Mouse (Mus musculus) ovary, postnatal 14 days (tissue): Measurements from ENCODE around the gene Zmynd19.

Experiments
- DNase-seq: peaks from one replicate; pipeline ENCODE4 v3.0.0; 2022; ENCODE audit warnings: low spot score

Zmynd19 gene

DNA sequence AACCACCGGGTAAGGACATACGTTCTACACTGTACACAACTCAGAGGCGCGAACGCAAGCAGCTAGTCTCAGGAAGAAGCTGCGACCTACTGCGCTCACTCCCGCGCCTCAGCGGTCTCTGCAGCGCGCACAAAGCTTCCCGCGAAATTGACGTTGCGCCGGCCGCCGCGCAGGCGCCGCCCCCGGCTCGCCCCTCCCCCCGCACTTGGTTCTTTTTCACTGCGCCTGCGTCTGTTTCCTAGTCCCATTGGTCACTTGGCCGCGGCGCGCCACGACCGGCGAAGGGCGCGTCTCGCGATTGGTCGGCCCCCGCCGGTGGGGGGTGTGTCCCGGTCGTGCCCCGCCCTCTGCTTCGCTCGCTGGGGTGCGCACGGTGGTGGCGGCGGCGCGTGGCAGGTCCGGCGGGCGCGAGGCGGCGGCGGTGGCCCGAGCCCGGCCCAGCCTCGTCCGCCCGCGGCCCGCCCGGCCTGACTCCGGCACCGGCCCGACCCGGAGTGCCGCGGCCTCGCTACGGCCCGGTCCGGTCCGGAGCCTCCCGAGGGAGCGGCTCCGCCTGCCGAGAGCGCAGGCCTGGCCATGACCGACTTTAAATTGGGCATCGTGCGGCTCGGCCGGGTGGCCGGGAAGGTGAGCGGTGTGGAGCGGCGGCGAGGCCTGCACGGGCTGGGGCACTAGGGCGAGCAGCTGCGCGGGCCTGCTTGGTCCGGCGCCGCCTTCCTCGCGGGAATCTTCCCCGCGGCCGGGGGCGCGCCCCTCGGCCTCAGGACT is at the start of gene Zmynd19:
Gene Zmynd19, plus strand, starts transcription at position 372 of the 768 bp plus-strand sequence.
- peak; percentile 96 for DNase-seq

DNA sequence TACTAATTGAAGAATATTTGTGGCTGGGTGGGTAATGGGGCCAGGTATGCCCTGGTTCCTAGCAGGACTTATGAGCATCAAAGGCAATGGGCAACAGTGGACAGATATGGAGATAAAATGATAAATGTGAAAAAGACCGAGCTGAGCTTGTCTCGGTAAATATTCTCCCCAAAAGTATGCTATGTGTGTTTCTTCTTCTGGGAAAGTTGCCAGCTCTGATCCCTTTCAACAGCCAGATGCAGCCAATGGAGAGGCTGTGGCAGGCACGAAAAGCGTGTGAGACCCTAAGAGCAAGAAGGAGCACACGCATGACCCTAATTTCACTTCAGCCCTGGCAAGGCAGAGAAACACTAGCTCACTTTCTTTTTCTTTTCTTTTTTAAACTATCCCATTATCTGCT is 48.5 kb upstream of the Zmynd19 start:
- DNase-seq: no peak

DNA sequence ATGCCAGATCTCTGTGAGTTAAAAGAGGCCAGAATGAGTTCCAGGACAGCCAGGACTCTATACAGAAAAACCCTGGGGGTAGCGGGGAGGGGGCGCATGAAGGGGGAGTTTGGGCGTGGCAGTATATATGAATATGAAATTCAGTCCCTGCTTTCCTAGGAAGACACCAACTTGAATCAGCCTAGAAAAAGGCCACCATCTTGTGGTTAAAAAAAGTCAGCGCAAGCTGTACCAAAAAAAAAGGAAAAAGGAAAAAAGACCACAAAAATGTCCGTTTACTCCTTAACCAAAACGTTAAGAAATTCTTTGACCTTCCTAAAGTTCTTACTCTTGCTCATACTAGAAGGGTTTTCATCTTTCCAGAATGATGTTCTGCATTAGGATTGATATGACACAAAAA is 46.6 kb upstream of the Zmynd19 start:
- no peak for DNase-seq

DNA sequence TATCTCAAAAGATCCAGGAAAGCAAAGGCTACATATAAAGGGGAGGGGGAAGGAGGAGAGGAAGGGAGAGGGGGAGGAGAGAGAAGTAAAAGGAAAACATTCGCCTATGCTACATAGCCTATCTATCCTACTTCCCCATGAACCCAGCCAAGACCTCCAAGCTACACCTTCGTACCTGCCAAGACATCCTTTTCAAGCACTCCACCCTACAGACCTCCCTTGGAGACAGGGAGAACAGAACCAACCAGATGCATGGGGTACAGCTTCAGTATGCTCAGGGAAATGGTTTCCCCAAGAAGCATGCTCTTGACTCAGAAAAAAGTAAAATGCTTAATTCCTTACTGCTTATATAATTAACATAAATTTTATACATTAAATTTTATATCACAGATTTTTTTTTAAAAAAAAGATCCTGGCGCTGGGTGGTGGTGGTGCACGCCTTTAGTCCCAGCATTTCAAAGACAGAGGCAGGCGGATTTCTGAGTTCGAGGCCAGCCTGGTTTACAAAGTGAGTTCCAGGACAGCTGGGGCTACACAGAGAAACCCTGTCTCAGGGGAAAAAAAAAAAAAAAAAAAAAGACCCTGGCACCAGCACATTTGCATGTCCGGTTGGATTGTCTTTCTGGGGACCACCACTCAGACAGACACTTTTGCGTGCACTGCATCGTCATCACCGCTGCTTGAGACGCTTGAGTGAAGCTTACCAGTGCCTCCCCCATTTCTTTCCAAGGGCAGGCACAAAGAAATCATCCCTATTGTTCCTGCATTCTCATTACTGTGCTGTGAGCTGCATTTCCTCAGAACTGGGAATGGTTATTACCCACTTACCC is 44.6 kb upstream of the Zmynd19 start:
- no peak for DNase-seq

DNA sequence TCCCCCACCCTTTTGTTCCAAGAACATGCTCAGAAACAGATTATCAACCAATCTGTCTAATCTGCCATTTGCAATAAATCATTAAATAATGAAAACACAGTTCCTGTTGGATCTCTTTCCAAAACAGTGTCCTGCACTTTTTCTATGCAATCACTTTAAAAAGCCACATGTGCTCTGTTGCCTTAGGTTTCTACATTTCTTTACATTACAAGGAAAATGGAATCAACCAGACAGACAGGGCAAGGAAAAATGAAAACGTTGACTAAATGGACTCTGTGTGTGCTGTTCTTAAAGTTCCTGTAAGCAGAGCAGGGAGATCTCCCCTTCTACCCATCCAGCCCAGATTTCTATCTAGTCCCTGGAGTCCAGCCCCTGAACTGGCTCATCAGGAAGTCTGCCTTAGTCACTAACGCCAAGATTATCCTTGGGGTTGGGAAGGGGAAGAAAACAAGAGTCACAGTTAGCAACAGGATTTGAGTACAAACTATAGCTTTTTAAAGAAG is 43.9 kb upstream of the Zmynd19 start:
- no peak for DNase-seq

DNA sequence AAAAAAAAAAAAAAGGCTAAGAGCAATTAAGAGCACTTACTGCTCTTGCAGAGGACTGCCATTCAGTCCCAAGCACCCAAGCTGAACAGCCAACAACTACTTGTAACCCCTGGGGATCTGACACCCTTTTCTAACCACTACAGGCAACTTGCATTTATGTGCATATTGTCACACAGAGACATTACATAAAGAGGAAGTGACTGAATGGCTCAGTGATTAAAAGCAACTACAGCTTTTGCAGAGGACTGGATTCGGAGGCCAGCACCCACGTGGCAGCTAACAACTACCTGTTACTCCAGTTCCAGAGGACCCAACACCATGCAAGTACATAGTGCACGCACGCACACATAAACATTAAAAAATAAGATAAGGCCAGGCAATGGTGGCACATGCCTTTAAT is 39.1 kb upstream of the Zmynd19 start:
- no peak for DNase-seq

DNA sequence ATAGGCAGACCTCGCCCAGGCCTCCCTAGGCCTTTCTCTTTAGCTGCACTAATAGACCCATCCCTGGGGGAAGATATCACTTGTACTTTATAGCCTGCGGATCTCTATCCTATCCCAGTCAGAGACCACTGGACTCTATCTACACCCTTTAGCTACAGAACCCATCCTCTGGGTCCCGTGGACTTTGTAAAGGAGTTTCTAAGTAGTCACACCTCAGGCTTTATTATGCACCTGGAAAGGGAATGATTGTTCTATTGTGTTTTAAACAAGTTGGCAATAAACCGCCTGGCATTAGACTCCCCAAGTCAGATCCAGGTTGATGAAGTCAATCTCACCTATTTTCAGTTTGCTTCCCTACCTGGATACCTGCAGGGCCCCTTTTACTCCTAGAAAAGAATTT is 37.4 kb upstream of the Zmynd19 start:
- DNase-seq: no peak

DNA sequence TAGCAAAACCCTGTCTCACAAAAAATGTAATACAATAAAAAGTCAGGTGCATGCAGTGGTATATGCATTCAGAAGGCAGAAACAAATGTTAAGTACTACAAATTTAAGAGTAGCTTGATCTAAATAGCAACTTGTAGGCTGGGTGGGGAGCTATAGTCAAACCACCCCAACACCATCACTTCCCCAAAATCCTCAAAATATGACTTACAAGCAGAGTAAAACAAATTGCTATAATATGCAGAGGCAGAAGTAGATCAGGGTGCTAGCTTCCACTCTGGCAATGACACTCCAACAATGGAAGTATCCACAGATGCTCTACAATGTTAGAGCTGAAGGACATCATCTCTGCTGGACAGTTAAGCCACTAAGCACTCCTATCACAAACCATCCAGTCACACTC is 37.0 kb upstream of the Zmynd19 start:
- DNase-seq: no peak

DNA sequence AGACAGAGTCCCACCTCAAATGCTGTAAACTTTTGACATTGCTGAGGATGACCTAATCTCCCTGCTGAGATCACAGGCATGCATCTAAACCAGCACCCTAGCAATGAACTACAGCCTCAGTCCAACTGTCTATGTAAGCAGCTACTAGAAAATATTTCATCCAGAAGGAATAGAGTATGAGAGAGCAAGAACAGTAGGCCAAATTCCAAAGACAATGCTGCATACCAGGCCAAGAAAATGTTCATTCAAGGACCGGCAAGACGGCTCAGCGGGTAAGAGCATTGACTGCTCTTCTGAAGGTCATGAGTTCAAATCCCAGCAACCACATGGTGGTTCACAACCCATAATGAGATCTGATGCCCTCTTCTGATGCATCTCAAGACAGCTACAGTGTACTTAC is 34.8 kb upstream of the Zmynd19 start:
- DNase-seq: no peak

DNA sequence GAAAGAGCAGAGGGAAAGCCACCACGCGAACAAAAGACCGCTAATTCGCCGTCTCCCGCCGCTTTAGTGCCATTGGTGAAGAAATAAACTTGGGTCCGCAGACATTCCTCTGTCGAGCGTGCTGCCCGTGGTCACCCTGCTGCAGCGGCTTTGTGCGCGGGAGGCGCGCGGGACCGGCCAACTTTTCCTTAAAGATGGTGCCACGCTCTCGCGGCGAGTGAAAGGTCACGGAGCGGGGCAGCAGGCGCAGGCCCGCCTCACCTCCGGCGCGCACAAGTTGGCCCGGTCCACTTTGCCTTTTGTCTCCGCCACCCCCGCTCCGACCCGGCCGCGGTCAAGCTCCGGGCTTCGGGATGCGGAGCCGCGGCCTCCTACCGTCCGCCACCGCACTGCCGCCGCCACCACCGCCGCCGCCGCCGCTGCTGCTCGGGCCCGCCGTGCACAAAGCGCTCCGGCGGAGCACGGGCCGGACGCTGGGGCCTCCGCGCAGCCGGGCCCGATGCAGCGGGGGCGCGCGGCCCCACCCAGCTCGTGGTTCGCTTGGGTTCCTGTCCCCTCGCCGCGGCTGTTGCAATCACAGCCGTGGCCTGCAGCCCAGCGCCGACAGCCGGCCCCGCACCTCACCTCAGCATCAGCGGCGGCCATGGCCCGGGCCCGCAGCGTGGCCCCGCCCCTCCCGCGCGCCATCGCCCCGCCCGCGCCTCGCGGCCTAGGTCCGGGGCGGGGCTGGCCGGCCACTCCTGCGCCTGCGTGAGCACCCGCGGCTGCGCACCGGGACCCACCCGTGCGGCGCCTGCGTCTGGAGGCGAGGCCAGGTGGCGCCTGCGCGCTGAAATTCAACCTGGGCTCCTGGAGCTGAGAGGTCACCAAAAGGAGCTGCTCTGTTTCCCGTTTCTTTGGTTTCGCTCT is 30.4 kb upstream of the Zmynd19 start, which contains the start of gene Ehmt1:
Gene Ehmt1, minus strand, starts transcription at position 685 of the 909 bp plus-strand sequence.
- peak; percentile 92 for DNase-seq

DNA sequence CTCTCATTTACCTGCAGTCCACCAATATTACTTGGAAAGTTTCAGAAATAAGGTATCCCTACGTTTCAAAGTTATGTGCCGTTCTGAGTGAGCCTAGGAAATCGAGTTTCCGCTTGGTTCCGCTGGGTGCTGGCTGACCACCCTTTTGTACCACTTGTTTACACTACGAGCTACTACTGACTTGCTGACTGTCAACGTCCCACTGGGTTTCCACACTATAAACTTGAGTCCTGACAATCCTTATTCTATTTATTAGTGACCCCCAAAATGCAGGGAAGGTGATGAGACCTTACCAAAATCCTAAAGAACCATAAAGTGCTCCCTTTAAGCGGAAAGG is 29.8 kb upstream of the Zmynd19 start:
- no peak for DNase-seq

DNA sequence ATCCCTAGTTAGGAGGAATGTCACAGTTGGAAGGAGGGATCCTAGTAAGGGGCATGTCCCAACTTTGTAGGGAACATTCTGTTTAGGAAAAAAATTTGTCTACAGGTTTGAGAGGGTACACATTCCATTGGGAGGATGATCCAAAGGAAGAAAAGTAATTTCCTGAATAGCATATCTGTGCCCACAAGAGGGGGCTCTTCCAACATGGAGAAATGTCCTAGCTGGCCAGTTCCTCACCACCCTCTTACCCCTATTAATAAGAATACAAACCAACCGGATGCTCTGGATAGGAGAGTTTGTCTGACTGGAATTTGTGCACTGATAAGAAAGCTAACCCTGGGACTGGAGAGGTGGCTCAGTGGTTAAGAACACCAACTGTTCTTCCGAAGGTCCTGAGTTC is 26.0 kb upstream of the Zmynd19 start:
- no peak for DNase-seq

DNA sequence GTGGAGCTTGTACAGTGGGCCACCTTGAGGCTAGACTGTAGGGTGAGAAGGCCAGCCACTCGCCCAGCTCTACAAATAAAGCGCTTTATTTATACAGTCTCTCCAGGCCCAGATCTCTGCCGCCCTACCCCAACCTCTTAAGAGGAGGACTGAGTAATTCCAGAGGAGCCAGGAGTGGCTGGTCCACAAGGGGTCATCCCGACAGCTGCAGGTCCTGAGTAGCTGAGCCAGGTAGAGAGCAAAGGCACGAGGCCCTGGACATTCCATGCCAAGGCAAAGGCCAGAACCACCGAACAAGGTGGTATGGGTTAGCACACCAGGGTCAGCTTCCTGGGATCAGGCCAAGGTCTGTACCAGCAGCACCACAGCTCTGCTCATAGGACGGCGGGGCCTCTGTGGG is 24.3 kb upstream of the Zmynd19 start:
- no peak for DNase-seq

DNA sequence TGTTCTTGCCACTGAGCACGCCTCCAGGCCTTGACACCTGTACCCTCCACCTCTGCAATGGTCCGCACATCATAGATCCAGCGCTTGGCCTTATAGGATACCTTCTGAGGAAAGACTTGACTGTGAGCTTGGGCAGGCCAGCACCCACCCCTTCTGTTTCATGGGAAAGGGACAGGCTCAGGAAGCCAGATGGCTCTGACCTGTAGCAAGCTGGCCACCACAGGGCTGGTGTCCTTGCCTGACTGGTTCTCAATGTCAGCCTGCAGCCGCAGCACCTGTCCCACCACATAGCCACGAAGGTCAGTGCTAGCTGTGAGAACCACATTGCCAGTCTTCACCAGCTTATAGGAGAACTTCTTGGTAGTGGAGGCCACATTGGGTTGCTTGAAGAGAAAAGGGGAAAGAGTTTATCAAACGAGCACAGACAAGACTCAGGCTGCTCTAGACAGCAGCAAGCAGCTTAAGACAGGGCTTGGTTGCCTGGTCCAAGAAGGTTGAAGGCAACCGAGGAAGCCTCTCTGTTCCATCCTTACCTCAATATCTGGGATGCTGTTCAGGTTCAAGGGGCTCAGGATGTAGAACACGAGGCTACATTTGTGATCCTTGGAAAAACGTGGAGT is 23.1 kb upstream of the Zmynd19 start:
- DNase-seq: no peak

DNA sequence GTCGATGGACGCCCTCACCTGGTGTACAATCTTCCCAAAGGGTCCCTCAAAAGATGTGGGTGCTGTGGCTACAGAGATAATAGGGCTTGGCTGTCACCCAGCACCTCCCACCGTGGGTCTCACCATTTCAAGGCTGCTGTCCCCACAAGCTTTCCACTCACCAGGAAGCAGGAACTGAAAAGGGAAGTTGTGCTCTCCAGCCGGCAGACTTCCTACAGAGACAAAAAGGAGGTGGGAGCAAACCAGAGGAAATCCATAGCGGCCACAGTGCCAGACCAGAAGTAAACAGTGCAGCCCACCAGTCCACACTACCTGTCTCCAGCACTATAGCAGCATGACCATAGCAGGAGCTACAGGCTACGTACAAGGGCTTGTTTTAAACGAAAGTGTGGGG is 22.6 kb upstream of the Zmynd19 start:
- no peak for DNase-seq

DNA sequence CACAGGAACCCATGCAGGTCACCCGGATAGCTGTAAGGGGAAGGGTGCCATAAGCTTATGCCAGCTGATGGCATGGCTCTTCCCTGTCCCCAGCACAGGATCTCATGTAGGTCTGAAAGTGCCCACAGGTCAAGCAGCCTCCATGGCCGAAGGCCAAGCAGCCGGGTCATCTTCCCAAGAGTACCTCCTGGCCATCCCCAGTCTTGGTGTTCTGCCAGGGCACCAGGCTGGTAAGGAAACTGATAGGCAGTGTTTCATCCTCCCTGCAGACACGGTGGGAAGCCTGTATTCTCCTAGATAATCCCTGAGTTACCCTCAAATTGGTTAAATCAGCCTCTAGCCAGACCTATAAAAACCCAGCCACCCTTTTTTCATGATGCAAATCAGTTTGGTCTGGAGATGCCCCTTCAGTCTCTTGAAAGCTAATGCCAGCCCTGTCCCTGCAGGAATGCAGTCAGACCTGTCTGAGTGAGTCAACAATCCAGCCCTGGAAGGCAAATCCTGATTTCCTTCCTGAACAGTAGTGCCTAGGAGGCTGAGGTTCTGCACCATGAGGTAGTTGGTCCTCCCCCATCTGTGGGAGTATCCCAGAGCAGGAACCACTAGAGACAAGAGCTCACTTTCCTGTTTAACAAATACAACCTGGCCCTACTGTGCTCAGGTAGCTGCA is 21.6 kb upstream of the Zmynd19 start:
- peak; percentile 26 for DNase-seq

DNA sequence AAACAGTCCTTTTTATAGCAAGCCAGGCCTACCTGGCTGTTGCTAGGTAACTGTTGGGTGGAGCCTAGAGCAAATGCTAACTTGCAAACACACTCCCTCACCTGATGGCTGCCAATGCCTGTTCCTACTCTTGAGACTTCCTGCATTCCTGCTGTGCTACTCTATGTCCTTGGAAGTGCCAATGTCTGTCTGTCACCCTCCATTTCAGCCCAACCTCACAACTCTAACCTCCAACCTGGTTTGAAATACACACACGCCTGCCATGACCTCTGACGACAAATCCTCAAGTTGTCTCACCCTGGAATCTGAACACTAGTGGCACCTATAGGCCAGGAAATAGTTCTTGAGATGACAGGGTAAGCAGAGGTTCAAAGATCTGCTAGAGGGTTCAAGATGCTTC is 20.5 kb upstream of the Zmynd19 start:
- no peak for DNase-seq

DNA sequence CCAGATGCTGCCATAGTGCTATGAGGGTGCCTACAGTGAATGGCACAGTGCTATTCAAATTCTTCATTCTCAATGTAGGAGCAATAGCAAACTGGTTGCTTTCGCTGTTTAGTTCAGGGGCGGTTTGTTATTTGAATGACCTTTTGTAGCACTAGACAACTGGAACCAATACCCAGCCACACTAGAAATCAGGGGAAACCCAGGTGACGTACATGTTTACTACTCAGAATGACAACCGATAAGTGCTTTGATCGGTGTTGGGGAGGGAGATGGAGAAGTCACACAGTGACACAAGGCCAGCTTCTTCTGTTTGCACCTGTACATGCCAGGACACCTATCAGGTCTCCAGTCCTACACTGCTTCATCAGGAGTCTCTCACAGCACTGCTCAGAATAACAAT is 20.0 kb upstream of the Zmynd19 start:
- no peak for DNase-seq

DNA sequence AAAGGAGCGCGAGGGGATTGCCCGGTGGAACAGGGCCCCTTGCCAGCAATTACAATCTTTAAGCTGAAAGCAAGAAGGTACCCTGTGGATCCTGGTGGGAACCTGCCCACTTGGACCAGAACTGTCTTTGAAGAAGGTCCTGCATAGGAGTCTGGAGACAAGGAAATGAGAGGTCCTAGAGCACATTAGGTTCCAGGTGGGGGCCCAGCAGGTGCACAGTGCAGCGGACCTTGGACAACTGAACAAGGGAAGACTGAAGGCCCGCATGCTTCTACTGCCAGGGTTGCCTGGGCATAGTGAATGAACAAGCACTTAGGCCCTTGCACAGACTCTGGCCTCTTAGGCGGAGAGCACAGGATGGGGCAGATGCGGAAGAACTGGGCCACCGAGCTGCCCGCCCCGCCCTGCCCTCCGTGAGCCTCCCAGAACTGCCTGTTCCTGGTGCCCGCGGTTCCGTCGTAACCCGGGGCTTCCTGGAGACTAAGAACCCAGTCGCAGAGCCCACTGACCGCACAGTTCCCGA is 15.1 kb upstream of the Zmynd19 start:
- no peak for DNase-seq

DNA sequence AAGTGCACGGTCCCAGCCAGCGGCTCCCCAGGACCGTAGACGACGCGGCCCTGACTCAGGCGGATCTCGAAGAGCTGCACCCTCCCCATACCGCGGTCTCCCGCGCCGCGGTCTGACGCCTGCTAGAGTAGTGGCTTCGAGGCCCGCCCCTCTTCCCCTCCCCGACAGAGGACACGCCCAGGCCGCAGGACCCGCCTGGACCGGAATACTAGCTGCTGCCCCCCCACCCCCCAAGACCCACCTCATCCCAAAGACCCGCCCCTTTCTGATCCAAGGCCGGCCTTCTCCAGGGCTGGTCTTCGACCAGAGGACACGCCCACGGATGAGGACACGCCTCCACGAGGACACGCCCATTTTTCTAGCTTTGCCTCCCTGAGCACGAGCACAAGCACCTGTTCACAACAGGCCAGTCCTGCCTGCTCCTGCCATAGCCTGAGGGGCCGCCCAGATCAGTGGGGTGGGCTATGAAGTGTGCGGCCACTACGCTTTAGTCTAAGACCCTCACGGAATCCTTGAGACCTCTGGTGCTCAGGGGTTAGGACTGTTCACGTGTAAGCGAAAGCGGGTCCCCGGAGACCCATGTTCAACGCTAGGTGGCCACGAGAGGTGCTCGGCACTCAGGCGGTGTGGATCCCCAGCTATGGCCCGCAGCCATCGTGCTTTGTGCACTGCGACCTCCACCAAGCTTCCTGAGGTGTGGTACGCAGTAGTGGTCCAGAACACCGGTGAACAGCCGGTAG is 14.4 kb upstream of the Zmynd19 start, which contains the start of gene Arrdc1:
Gene Arrdc1, minus strand, starts transcription at position 196 of the 740 bp plus-strand sequence.
- DNase-seq: peak; percentile 89
